Mouse (Mus musculus): ENCODE data around the gene Sgo1.

The Sgo1 gene

DNA sequence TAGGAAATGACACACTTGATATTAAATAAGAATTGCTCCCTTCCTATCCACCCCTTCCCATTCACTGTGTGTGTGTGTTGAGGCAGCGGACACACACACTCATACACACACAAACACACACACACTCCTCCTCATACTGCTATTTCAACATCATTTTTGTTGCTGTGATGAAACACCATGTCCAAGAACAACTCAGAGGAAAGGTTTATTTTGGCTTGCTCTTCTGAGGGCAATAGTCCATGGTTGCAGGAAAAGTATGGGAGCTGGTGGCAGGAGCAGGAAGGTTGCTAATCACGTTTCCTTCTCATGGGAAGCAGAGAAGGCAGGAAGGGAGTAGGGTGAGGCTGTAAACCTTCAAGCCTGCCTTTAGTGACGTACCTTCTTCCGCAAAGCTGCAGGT is 45.8 kb downstream of the Sgo1 start:
- DNase-seq: no peak

GRCm38 (mm10) chr17:53631344-53631743 is 57.8 kb downstream of the Sgo1 start:
- DNase-seq: no peak

- peak; percentile 18 to 33 for DNase-seq
These were observed 61.0 kb downstream of the Sgo1 start for GRCm38 (mm10) chr17:53628131-53628530.

DNA sequence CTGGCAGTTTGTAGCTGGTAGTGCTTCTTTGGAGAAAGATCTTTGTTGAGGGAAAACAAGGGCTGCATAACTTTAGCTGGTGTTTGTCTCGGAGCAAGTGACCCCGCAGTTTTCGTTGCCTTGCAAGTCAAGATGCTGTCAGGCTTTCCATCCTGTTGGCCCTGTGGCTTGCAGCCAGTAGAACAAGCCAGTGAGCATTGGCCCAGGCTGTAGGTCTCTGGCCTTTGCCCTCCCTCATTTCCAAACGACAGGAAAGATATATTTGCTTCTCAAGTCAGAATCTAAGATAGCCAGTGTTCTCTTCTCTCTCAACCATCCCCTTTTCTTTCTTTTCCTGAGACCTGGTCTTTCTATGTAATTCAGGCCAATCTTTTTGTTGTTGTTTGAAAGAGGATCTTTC is 61.6 kb downstream of the Sgo1 start:
- DNase-seq: peak; percentile 28 to 32

GRCm38 (mm10) chr17:53626160-53626559 is 63.0 kb downstream of the Sgo1 start:
- no peak for DNase-seq
